Mouse (Mus musculus) frontal cortex, postnatal 10 days (tissue): ENCODE measurements at regions not wholly inside any gene's neighbourhood (a gene's known extent, or its start where the extent isn't known, plus 50 kb on each side); places are given as distances from the start of the nearest gene placed in this dataset.
"Not testable (repeated sequence)": the region's sequence is repeated elsewhere in the genome, so short reads cannot be mapped to it uniquely, and the experiment has no call there.

ENCODE experiments used
- DNase-seq, 2 experiments: peaks; one replicate each; pipeline ENCODE4 v3.0.0; 2022; ENCODE audit warnings: low spot score in 2 of 2, mixed read lengths in 1 of 2

DNA sequence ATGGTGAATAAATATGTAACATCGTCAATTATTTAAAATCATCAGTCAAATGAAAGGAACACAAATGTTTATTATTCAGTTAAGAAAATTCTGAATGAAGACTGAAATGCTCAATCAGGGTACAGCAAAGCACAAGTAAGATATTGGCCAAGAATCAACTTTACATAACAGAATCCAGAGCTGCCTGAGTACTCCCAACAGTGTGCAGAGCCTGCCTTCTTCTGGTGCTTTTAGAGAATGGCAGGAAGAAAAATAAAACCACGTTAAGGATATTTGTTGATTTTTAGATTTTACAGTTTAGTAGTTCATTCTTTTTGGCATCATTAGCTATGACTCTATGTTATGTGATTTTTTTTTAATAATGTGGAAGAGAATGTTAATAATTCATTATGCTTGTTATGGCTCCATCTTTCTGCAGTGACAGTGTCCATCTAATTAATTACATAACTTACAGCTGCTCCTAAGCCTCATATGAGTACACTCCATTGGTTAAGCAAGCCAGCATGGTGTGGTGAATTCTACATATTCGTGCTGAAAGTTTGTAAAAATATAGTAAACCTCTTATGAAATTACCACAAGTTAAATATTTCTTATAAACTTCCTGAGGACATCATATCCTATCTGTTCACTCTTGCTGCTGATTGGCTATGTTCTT is 579.0 kb downstream of the Kcna4 start:
- no peak for DNase-seq

DNA sequence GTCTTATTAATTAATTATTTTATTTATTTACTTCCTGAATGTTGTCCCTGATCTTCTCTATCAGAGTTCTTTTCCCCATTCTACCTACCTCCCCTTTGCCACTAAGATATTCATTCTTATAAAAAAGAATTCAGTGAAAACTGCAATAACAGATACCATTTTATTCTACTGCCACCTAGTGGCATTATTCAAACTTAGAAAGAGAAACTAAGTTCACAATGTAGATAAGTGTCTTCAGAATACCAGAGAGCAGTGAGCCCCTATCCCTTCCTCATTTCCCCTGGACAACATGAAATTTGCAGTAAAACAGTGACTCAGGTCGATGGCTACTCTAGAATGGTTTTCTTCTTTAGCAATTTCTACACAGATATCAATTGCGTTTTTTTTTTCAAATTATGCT is 589.2 kb downstream of the Kcna4 start:
- DNase-seq, result no peak

DNA sequence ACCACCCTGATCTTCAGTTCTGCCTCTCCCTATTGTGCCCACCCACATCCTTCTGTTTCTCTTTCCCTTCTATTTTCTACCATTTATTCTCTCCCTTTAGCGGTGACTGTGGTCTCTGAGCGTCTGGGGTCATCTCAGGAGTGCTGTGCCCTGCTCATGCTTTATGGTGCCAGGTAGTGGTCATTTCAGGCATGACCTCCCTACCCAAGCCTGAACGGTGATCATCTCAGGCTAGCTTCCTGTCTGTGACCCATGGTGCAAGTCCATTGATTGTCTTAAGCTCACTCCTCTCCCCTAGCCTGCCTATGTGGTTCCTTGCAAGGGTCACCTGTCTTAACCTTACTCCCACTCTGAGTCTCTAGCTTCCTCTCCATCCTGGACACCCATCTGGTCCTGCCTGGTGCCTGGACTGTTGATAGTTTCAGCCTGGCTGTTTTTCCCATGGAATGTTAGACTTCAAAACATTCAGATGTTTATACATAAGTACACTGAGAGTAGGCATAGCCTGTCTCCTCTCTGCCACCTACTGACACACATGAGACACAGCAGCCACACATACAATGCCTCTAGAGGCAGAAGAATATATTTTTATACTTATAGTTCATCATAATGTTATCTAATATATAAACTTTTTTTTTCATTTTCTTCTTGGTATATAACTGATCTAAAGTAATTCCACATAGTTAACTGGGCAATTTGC is 595.8 kb downstream of the Kcna4 start:
- DNase-seq, result no peak

DNA sequence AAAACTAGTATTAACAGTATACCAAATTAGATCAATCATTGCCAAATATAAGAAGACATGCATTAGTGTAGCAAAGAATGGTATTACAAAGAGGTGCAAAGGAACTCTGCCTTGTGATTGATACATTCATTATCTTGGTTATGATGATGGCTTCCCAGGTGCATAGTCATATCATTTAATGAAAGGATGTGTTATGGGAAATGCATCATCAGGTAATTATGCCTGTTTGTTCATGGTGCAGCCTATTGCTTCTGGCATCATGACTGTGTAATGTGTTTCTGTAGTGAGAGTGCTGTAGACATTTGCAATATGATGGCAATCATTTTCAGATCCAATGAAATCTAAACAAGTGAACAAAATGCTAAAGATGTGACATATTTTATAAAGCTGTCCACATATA is 597.8 kb downstream of the Kcna4 start:
- DNase-seq, result no peak

DNA sequence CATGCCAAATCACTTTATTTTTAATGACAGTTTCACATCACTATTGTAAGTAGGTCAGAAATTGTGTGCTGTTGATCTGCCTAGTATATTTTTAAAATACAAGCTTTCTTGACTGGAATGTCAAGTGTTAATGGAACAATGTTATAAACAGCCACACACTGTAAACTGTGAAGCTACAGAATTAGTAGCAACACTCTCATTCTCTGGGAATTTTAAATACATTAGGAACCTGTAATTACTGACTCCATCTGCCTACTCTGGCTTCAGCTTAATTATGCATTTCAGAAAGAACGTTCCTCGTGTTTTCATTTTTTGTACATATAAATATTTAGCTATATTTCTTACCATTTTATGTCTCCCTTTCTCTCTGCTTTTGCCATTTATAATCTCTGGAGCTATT is 634.7 kb downstream of the Kcna4 start:
- no peak for DNase-seq

DNA sequence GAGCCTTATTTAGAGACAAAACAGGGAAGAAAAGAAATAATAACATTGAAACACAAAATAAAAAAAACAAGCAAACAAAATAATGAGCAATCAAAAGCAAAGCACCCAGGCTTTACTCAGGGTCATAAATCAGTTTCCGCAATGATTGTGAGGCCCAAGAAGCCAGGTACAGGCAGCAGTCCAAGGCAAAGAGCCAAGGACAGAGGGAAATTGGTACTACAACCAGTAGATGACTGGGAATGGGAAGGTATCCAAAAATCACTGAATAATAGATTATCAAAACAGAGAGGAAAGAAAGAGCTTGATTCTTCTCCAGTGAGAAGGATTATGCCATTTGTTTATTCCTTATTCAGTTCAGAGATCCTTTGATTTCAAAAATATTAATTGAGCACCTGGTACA is 636.2 kb downstream of the Kcna4 start:
- DNase-seq, result no peak

DNA sequence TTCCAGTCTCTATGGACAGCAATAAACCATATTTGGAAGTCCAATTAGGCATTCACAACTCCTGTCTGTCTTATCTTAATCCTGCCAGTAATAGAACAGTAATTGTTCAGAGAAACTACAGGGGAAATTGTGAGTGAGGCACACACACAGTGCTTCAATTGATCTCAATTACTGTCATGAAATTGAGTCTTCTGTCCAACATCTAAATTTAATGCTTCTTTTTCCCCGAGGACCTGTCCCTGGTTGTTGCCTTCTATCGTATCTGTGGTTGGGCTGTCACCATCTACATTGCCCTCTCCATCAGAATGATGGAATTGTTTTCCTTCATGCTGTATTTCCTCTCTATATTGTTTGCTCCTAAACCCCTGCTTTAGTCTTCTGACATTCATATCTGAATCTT is 644.9 kb downstream of the Kcna4 start:
- DNase-seq, result no peak

DNA sequence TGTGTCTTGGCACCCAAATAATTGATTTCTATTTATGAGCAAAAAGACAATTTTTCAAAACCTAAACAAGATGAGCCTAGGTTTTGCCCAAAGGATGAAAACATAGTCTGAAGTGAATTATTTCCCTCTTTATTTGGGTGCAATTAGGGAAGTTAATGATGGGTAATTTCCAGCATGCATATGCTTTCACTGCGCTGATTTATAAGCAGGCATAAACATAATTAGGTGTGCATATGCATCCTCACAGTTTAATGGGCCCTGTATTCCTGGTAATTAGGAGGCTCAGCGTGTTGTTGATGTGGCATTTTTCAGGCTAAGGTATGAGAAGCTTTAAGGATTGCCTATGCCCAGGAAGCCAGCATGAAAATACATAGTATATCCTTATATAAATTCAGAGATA is 645.3 kb downstream of the Kcna4 start:
- DNase-seq, result no peak

DNA sequence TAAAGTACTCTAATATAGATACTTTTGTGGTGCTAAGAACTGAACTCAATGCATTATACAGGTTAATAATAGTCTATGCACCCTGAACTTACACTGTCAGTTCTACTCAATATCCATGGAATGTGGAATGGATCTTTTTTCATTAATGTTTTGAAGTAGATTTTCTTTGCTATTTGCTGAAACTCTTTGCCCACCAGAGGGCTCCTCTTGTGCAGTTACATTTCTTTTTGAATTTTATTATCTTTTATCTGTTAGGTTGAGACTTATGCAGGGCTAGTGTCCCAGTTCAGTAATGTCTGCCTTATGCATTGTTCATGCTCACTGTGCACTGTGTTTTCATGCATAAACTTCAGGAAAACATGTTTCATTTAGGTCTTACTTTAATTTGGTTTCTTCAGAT is 650.9 kb downstream of the Kcna4 start:
- DNase-seq, result no peak

DNA sequence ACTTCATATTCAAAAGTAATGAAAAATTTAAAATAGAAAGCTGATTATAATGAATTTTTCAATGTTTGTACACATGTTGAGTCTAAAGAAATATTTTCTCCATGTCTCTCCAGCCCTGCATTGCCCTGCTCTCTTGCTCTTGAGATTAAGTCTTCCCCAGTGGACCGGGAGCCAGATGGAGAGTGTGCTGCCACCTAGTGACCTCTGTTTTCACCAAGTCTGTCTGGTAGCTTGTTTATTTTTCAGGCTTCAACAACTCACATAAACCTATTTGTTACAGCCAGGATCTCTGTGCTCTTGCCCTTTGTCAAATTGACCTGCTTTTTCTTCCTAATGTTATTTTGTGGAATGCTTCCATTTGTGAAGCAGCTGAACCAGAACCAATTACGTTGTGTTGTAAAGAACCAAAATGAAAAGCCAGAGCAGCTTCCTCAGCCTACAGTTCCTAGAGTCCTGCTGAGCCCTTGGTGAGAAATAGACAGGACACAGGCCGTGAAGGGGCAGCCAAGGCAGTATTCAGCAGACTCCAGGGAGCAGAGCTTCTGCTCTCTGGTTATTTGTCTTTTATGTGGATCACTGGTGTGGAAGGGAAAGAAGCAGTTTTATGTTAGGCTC is 655.5 kb downstream of the Kcna4 start:
- DNase-seq, result peak in 1 of 2 experiments; percentile 18

DNA sequence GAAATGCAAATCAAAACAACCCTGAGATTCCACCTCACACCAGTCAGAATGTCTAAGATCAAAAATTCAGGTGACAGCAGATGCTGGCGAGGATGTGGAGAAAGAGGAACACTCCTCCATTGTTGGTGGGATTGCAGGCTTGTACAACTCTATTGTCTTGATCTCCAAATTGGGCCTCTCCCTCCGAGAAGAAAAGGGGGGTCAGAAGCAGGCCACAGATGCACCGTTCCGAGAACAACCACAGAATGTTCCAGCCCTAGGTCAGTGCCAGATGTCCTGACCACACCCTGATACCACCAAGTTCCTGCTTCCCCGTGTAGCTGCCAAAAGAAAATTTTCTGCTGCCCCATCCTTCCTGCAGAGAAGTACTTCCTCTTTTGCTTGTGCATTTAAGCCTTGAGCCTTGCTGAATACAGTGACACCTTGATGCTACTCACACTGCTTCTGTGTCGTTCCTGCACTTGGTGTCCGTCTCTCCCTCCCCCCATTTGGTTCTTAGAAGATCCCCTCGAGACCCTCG is 665.2 kb downstream of the Kcna4 start:
- DNase-seq, result not testable (repeated sequence)

DNA sequence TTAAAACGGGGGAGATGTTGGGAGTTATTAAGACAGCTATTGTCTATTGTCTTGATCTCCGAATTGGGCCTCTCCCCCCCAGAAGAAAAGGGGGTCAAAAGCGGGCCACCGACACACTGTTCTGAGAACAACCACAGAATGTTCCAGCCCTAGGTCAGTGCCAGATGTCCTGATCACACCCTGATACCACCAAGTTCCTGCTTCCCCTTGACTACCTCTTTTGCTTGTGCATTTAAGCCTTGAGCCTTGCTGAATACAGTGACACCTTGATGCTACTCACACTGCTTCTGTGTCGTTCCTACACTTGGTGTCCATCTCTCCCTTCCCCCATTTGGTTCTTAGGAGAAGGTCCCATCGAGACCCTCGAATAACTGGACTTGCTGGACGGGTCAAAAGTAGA is 673.5 kb downstream of the Kcna4 start:
- not testable (repeated sequence) for DNase-seq

DNA sequence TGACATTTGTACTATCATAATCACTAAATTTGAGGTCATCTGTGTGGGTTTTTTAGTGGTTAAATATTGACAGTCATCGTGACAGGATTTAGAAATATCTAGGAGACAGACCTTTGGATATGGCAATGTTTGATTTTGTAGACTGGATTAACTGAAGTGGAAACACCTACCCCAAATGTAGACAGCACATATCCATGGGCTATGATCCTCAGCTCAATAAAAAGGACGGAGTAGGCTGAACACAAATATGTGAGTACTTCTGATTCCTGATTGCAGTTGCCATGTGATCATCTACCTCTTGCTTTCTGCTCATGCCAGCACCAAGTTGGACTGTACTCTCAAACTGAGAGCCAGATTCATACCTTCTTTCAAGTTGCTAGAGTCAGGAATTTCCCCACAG is 674.4 kb downstream of the Kcna4 start:
- no peak for DNase-seq

DNA sequence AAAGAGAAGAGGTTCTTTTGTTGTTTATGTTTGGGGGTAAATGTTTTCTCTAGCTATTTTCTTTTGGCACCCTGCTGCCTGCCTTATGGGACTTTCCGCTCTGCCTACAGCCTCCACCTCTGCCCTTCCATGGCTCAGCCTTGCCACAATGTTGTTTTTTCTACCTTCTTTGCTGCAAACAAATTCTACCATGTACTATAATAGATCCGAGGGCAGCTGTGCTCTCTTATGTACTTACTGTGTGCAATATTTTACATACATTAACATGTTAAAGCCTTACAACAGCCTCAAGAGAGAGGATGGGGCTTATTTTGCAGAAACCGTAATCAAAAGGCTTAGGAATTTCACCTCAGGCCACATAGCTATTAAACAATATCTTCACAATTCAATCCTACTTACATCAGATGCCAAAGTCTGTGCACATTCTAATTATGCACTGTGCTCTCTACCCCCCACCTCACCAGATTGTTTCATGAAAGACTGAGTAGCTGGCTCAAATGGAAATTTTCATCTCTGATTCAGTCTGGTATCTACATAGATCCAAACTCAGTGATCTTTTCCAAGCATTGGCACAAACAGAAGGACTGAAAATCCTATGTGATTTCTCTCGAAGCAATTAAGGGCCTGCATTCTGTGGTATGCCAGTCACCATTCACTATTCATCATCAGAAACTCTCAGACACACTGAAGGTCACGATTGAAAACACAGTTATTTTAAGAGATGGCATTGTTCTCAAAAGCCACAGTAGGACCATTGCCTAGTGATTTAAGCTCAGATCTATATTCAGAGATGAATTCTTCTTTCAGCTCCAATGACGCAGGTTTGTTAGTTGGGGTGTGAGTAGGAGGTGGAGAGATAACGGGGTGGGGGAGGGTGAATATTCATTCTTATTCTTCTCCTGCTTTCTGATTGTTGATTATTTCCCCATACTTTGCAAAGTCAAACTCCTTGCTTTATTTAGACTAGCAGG is 675.2 kb downstream of the Kcna4 start:
- DNase-seq, result no peak

DNA sequence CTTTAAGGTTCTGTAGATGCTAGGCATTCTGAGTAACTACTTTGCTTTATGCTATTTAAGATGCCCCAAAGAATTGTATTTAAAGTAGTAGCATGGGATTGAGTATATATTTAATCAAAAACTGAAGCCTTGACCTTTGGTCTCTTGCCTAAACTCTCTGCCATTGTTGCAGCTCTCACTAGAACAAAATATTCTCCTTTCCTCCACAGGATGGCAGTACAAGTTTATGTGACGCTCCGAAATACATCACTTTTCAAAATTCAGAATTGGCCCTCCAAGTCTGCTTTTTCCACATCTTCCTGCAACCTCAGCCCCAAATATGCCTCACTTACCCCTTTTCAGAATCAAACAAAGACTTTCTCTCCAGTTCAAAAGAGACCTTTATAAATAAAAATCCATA is 678.1 kb downstream of the Kcna4 start:
- no peak for DNase-seq

DNA sequence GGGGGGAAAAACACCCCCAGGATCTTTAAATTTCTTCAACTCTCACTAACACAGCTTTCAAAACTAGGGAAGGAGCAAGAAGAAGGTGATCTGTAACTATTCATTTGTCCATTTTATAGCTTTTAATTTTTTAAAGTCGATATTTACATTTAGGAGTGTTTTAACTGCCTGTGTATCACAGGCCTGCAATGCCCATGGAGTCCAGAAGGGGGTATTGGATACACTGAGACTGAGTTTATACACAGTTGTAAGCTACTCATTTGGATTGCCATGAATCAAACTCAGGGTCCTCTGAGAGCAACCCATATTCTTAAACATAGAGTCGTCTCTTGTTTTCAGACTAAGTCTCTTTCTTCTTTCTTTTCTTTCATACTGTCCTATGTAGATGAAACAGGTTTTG is 679.1 kb downstream of the Kcna4 start:
- no peak for DNase-seq

DNA sequence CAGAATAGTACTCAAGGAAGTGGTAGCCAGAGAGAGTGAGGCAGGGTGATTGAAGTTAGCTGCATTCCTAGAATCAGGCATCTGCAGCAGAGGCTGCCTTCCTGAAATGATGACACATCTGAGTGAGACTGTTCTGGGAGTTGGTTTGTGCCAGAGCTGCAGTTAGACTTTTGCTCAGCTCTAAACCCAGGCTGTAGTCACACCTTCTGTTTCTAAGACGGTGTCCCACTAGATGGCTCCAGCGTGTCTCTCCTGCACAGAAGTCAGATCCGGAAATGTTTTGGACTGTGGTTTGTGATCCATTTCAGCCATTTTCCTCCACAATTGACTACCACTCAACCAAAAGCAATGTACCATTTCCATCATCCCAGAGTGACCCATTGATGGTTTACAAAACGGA is 683.1 kb downstream of the Kcna4 start:
- DNase-seq, result no peak

DNA sequence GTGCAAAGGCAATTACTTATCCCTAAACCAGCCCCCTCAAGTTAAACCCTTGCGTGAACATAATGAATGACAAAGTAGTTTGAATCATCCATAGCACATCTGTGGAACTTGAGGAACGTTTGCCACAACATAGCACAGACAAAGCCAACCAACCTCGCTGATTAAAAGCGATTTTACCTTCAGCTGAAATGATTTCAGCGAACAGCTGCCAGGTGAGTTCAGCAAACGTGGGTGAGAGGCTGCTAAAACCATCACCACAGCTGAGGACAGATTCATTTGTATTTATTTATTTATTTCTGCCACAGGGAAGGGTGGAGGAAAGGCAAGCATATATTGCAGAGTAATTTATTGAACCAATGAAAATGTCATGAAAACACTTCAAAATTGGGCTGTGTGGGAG is 704.4 kb downstream of the Kcna4 start:
- no peak for DNase-seq

DNA sequence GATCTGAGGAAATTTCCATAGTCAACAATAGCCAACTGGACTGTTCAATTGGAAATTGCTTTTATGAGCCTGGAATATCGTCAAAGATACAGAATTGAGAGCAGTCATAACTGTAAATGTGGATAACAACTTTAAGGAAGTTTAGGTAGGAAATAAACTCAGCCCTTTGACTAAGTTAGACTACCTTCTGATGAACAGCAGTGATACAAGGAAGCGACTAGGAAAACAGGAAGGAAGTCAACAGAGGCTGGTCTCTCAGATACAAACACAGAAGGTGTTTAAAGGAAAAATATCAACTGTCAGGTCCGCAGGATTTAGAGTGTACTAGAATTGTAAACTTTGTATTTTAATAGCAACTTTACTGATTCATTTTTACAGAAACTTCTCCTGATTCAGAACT is 721.1 kb downstream of the Kcna4 start:
- no peak for DNase-seq

DNA sequence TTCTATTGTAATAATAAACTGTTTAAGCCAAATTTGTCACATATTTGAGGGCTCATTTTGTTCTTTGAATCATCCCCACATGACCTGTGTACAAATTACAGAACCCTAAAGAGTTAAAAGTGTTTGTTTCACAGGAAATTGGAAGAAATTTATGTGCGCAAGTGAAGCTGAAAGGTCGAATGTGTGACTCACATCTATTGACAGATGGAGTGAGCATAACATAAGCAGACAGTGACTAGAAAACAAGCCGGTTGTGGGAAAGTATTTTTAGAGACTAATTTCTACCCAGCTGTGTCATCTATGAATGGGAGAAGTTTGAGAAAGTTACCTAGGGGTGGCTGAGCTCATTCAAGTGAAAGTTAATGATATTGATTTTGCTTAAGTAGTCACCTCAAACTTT is 732.8 kb downstream of the Kcna4 start:
- DNase-seq, result no peak

DNA sequence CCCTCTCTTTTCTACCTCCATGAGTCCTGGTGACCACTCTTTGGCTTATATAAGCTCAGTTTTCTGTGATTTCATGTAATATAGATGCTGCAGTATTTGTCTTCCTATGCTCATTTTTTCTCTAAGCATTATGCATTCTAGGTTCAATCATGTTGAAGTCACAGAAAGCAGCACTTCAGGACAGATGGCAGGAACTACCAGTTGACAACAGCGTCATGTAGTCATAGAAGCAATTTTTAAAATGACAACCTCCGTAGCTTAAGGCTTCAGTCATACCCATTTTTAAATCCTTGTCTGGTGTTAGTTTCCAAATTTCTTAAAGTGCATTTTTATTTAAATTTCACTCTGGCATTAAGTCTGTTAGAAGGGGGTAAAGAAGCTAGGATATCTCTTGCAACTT is 740.2 kb downstream of the Kcna4 start:
- DNase-seq, result no peak
